Mouse (Mus musculus) embryonic fibroblast, embryonic 13.5 days (primary cell): Measurements from ENCODE around the gene Pgap3.

Source experiments
- CTCF ChIP-seq: IDR thresholded peaks from 2 replicates; pipeline ENCODE4 v1.5.1; 2011; ENCODE audit warnings: mild to moderate bottlenecking, control low read depth, low read length, moderate library complexity, borderline replicate concordance; ENCODE audit not compliant: insufficient read depth
- POLR2A ChIP-seq: IDR thresholded peaks from 2 replicates; pipeline ENCODE4 v1.6.1; 2011; ENCODE audit warnings: low read depth, mild to moderate bottlenecking, control low read depth, low read length, moderate library complexity

- no peak for TF ChIP-seq CTCF
- TF ChIP-seq POLR2A: no peak
Observed at GRCm38 (mm10) chr11:98449419-98449818, 49.1 kb upstream of the Pgap3 start.
